Mouse (Mus musculus): Measurements from ENCODE around the gene Tead1. TPM values are rescaled to one million over a fixed set of nuclear protein-coding genes. Genes with fewer than 3 reads are reported as not detected.

Gene Tead1
- polyA plus RNA-seq, 1 experiment from 2014 or later, result 1.7 TPM

DNA sequence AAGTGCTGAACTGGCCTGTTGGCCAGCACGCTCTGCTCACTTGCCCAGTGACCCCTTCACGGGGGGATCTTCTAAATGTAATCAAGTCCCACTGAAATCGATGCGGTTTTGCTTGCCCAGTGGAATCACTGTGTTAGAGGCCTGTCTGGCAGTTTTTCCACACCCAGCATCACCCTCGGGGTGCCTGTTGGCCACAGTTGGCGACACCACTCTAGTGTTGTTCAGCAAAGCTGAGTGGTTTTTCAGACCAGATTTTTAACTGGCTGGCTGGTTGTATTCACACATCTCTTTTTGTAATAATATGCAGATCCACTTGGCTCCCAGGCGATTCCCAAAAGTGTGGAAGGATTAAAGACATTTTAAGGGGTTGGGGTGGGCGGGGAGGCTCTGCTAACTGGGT lies 161.8 kb downstream of the Tead1 start:
- no peak for ATAC-seq (ENCODE audit: low read depth)
- 49% methylated on average over 8 of the region's 8 CpGs for WGBS (ENCODE audit: insufficient replicate concordance)
- Histone ChIP-seq H3K4me1 (replicated peaks) (no peaks in the 10 kb centered on the region), H3K9me3 (replicated peaks) (peaks cover 5% of the 10 kb centered on the region), H3K27ac (no peak overlapping the region), H3K36me3 (no peaks in the 10 kb centered on the region), H3K27me3 (peaks cover 15% of the 10 kb centered on the region; the same call in 1 of the 2 replicates), H3K9ac (no peak overlapping the region), H3K4me2 (no peak overlapping the region), H3K4me3 (replicated peaks) (no peak overlapping the region)
- no peak for DNase-seq

DNA sequence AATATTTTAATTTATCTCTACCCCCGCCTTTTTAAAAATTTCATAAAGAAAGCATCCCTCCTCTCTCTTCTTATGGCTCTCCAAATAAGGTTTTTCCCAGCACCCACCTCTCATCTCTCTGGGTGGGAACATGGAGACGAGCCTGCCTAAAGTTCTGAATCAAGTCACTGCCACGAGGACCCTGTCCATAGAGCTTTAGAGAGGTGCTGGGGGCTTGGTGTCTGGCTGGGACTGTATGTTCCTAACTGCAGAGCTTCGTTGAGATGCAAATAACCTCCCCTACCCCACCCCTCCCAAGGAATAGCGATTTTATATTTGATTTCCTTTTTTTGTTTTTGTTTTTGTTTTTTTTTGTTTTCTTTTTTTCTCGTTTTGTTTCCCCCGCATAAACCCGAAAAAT lies 162.4 kb downstream of the Tead1 start:
- H3K4me2 ChIP-seq, result 0 out of 2 replicates have a peak overlapping the region, but pooled peaks have one; percentile 12
- H3K36me3 ChIP-seq, result no peaks in the 10 kb centered on the region
- no peak overlapping the region for H3K4me3 ChIP-seq (replicated peaks)
- no peak overlapping the region for H3K27ac ChIP-seq
- no peak overlapping the region for H3K9ac ChIP-seq
- ATAC-seq (ENCODE audit: low read depth) (no peak), DNase-seq (no peak)
- peaks cover 15% of the 10 kb centered on the region; the same call in 1 of the 2 replicates for H3K27me3 ChIP-seq
- WGBS (ENCODE audit: insufficient replicate concordance), result 20% methylated on average over 8 of the region's 8 CpGs
- H3K9me3 ChIP-seq (replicated peaks), result peaks cover 5% of the 10 kb centered on the region
- H3K4me1 ChIP-seq (replicated peaks), result no peaks in the 10 kb centered on the region

DNA sequence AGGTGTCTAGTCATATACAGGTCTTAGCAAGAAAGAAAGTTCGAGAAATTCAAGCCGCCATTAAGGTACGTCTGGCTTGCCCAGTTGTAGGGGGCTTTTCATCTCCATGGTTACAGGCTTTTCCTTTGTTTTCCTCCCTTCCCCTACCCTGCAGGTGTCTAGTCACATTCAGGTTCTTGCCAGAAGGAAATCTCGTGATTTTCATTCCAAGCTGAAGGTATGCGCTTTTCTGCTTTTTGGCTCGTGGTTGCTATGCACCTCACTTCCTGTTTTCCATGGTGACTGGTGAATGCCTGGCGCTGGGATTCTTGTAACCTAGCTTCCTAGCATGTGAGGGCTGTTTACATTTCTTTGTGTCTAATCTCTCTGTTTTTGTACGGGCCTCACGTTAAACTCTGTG lies 162.8 kb downstream of the Tead1 start:
- 21% methylated on average over 9 of the region's 9 CpGs for WGBS (ENCODE audit: insufficient replicate concordance)
- Histone ChIP-seq H3K4me2 (0 out of 2 replicates have a peak overlapping the region, but pooled peaks have one; percentile 12), H3K4me3 (replicated peaks) (no peak overlapping the region), H3K9me3 (replicated peaks) (peaks cover 5% of the 10 kb centered on the region), H3K27me3 (peaks cover 15% of the 10 kb centered on the region; the same call in 1 of the 2 replicates), H3K27ac (no peak overlapping the region), H3K36me3 (no peaks in the 10 kb centered on the region), H3K9ac (no peak overlapping the region), H3K4me1 (replicated peaks) (no peaks in the 10 kb centered on the region)
- no peak for DNase-seq
- ATAC-seq (ENCODE audit: low read depth), result no peak

DNA sequence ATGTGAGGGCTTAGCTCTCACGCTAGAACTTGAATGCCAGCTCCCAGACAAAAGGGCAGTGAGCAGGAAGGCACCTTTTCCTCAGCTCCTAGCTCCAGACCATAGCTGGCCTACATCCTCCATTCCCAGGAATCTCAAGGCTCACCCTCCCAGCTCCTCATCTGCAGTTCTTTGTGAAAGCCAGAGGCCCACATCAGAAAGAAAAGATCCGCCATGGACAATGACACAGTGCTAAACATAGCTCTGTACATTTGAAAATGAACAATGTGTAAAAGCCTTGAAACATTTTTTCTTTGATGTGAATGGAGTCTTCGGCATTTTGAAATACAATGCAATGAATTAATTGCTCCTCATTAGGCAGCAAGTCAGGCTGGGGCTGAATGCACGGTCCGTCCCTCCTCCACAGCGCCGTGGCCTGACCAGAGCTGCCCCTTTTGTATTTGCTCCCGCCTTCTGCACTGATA lies 172.2 kb downstream of the Tead1 start:
- Histone ChIP-seq H3K9me3 (replicated peaks) (no peaks in the 10 kb centered on the region), H3K9ac (no peak overlapping the region), H3K27me3 (no peaks in the 10 kb centered on the region; the same call in 1 of the 2 replicates), H3K4me3 (replicated peaks) (no peak overlapping the region), H3K36me3 (no peaks in the 10 kb centered on the region), H3K4me1 (replicated peaks) (peaks cover 3% of the 10 kb centered on the region), H3K4me2 (no peak overlapping the region), H3K27ac (no peak overlapping the region)
- 52% methylated on average over 8 of the region's 8 CpGs for WGBS (ENCODE audit: insufficient replicate concordance)
- ATAC-seq (ENCODE audit: low read depth), result no peak
- no peak for DNase-seq

DNA sequence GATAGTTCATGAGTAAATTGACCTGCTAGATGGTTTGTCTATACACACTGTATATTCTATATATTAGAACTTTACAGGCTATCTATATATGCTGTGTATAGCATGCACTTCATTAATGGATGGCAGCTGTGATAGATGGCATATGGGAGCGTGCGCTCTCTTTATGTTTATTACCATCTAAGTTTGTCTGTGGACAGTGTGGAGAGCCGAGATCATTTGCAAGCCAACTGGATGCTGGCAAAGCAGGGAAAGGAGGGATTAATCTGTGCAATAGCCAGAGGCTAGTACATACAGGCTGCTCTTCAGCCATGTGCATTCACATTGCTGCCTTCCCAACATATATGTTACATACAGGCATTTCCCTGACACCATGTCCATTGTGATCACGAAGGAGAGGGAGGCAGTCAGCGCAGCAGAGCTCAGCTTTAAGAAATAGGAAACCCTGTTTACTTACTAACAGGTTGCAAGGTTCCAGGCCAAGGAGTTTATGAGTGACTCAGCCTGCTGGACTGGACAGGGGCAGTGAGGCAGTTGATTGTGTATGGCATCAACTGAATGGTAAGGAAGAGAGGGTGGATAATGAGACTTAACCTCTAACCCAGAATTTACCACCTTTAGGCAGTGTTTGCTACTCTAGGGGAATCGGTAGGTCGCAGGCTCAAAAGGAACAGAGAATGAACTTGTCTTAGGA lies 173.2 kb downstream of the Tead1 start:
- ATAC-seq (ENCODE audit: low read depth), result no peak
- H3K4me2 ChIP-seq, result no peak overlapping the region
- DNase-seq, result no peak
- H3K9me3 ChIP-seq (replicated peaks), result no peaks in the 10 kb centered on the region
- peaks cover 4% of the 10 kb centered on the region; the same call in 1 of the 2 replicates for H3K27me3 ChIP-seq
- H3K27ac ChIP-seq, result no peak overlapping the region
- H3K4me3 ChIP-seq (replicated peaks), result no peak overlapping the region
- WGBS (ENCODE audit: insufficient replicate concordance), result 67% methylated on average over 7 of the region's 7 CpGs
- H3K4me1 ChIP-seq (replicated peaks), result peaks cover 3% of the 10 kb centered on the region
- H3K9ac ChIP-seq, result no peak overlapping the region
- H3K36me3 ChIP-seq, result no peaks in the 10 kb centered on the region

DNA sequence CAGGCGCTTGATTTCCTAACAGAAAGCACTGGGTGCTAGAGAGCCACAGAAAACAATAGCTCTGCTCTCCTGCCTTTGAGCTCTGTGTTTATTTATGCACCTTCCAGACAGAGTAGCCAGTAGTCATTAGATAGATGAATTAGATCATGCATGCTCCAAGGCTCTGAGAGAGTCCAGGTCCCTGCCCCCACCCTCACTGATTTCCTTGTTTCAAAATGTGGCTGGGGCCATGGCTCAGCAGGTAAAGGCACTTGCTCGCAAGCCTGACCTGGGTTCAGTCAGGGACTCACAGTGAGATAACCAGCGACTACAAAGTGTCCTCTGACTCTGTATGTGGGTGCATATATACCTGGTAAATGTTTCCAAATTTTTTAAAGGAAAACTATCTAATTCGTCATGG lies 174.7 kb downstream of the Tead1 start:
- DNase-seq (no peak), ATAC-seq (ENCODE audit: low read depth) (no peak)
- H3K4me2 ChIP-seq, result no peak overlapping the region
- WGBS (ENCODE audit: insufficient replicate concordance), result 43% methylated on average over 4 of the region's 4 CpGs
- no peaks in the 10 kb centered on the region for H3K36me3 ChIP-seq
- no peak overlapping the region for H3K4me3 ChIP-seq (replicated peaks)
- peaks cover 10% of the 10 kb centered on the region; the same call in 1 of the 2 replicates for H3K27me3 ChIP-seq
- no peak overlapping the region for H3K27ac ChIP-seq
- H3K9me3 ChIP-seq (replicated peaks), result no peaks in the 10 kb centered on the region
- peaks cover 3% of the 10 kb centered on the region for H3K4me1 ChIP-seq (replicated peaks)
- H3K9ac ChIP-seq, result no peak overlapping the region

DNA sequence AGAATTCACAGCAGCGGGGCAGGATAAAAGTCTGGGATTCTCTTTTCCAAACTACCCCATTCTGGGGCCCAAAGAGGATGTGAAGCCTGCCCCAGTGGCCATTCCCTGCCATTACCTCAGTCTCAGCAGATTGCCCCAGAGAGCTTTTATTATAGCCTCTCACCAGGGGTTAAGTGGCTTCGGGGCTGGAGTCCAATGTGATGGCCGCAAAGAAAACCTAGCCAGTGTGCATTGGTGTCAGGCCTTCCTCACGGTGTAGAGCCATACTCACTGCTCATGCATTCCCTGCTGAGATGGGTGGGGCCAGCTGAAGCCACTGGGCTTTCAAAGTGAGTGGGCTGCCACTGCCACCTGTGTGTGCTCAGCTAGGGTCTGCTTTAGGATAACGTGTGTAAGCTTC lies 175.4 kb downstream of the Tead1 start:
- no peaks in the 10 kb centered on the region for H3K36me3 ChIP-seq
- H3K27ac ChIP-seq, result no peak overlapping the region
- H3K9ac ChIP-seq, result no peak overlapping the region
- peaks cover 3% of the 10 kb centered on the region for H3K4me1 ChIP-seq (replicated peaks)
- H3K4me3 ChIP-seq (replicated peaks), result no peak overlapping the region
- no peaks in the 10 kb centered on the region for H3K9me3 ChIP-seq (replicated peaks)
- DNase-seq (no peak), ATAC-seq (ENCODE audit: low read depth) (no peak)
- 45% methylated on average over 5 of the region's 5 CpGs for WGBS (ENCODE audit: insufficient replicate concordance)
- peaks cover 10% of the 10 kb centered on the region; the same call in 1 of the 2 replicates for H3K27me3 ChIP-seq
- H3K4me2 ChIP-seq, result no peak overlapping the region

DNA sequence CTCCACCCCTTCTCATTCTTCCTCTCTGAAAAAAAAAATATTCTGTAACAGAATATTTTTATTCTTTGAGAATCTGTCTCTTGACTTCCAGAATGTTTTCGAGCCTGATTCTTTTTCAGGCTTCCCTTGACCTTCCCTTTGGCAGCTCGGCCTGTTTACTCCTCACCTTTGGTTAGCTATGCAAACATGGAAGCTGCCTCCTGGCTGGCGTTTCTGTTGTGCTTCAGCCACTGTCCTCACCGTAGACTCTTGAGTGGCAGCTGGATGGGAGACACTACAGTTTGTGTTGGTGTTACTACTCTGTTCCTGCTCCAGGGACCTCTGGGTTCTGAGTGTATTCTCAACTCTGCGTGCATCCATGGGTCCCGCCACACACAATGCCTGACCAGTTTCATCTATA lies 176.3 kb downstream of the Tead1 start:
- ATAC-seq (ENCODE audit: low read depth) (no peak), DNase-seq (no peak)
- H3K27me3 ChIP-seq, result peaks cover 10% of the 10 kb centered on the region; the same call in 1 of the 2 replicates
- H3K4me2 ChIP-seq, result no peak overlapping the region
- no peak overlapping the region for H3K4me3 ChIP-seq (replicated peaks)
- H3K4me1 ChIP-seq (replicated peaks), result peaks cover 3% of the 10 kb centered on the region
- H3K9ac ChIP-seq, result no peak overlapping the region
- H3K27ac ChIP-seq, result no peak overlapping the region
- H3K9me3 ChIP-seq (replicated peaks), result no peaks in the 10 kb centered on the region
- WGBS (ENCODE audit: insufficient replicate concordance), result 59% methylated on average over 6 of the region's 6 CpGs
- no peaks in the 10 kb centered on the region for H3K36me3 ChIP-seq

DNA sequence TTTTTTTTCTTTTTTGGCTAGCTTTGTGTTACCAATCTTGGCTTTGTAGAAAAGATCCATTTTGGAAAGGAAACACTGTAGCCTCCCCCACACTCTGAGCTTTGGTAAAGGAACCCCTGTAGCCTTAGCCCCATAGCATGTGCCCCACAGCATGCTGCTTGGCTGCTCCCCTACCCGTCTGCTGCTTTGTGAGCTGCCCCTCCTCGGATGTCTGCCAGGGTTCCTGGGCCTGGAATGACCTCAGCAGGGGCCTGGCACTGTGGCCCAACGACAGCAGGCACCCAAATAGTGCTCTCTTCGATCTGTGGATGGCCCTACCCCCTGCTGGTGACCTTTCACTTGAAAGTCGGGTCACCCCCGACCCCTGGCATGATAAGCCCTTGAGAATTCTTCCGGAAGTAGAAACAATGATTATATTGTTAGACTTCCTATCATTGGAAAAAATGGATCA lies 177.0 kb downstream of the Tead1 start:
- H3K4me3 ChIP-seq (replicated peaks), result no peak overlapping the region
- H3K9ac ChIP-seq, result no peak overlapping the region
- no peak overlapping the region for H3K27ac ChIP-seq
- H3K9me3 ChIP-seq (replicated peaks), result no peaks in the 10 kb centered on the region
- DNase-seq (no peak), ATAC-seq (ENCODE audit: low read depth) (no peak)
- H3K27me3 ChIP-seq, result peaks cover 10% of the 10 kb centered on the region; the same call in 1 of the 2 replicates
- H3K4me2 ChIP-seq, result no peak overlapping the region
- 40% methylated on average over 7 of the region's 7 CpGs for WGBS (ENCODE audit: insufficient replicate concordance)
- no peaks in the 10 kb centered on the region for H3K36me3 ChIP-seq
- peaks cover 3% of the 10 kb centered on the region for H3K4me1 ChIP-seq (replicated peaks)

DNA sequence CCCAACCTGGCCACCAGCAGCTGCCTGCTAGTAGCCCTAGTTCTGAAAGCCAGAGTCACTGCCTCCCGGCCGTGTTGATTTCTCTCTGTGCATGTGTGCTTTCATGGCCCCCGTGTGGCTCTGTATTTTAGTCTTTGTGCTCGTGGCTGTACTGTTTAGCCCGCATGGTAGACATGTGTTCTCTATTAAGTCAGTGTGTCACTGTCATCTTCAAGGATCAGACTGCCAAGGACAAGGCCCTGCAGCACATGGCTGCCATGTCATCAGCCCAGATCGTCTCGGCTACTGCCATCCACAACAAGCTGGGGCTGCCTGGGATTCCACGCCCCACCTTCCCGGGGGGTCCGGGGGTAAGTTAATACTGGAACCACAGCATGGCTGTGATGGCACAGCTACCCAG lies 177.5 kb downstream of the Tead1 start:
- H3K4me1 ChIP-seq (replicated peaks), result peaks cover 3% of the 10 kb centered on the region; the same call in 1 of the 2 replicates
- no peak overlapping the region for H3K9ac ChIP-seq
- H3K27me3 ChIP-seq, result peaks cover 14% of the 10 kb centered on the region; the same call in 1 of the 2 replicates
- no peaks in the 10 kb centered on the region for H3K9me3 ChIP-seq (replicated peaks)
- H3K27ac ChIP-seq, result no peak overlapping the region
- WGBS (ENCODE audit: insufficient replicate concordance), result 78% methylated on average over 10 of the region's 10 CpGs
- DNase-seq, result no peak
- H3K4me3 ChIP-seq (replicated peaks), result no peak overlapping the region
- H3K36me3 ChIP-seq, result no peaks in the 10 kb centered on the region
- ATAC-seq (ENCODE audit: low read depth), result no peak
- H3K4me2 ChIP-seq, result no peak overlapping the region

DNA sequence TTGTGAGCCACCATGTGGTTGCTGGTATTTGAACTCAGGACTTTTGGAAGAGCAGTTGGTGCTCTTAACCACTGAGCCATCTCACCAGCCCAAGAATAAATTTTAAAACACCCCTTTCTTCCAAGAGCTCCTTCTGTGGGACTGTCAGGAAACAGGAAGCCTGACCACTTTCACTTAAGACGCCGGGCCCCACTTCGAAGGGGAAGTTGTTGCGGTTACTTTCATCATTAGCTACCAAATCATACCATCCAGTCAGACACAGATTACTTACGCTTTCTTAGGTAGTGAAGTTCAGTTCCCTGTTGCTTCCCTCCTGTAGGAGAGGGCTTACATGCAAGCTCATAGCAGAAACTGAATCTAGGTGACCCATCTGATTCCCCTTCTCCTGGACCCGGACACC lies 180.8 kb downstream of the Tead1 start:
- Histone ChIP-seq H3K4me2 (no peak overlapping the region), H3K27me3 (peaks cover 20% of the 10 kb centered on the region), H3K27ac (no peak overlapping the region), H3K4me1 (replicated peaks) (peaks cover 3% of the 10 kb centered on the region; the same call in 1 of the 2 replicates), H3K9me3 (replicated peaks) (no peaks in the 10 kb centered on the region), H3K36me3 (no peaks in the 10 kb centered on the region), H3K4me3 (replicated peaks) (no peak overlapping the region), H3K9ac (no peak overlapping the region)
- DNase-seq, result no peak
- WGBS (ENCODE audit: insufficient replicate concordance), result 16% methylated on average over 6 of the region's 6 CpGs
- no peak for ATAC-seq (ENCODE audit: low read depth)

DNA sequence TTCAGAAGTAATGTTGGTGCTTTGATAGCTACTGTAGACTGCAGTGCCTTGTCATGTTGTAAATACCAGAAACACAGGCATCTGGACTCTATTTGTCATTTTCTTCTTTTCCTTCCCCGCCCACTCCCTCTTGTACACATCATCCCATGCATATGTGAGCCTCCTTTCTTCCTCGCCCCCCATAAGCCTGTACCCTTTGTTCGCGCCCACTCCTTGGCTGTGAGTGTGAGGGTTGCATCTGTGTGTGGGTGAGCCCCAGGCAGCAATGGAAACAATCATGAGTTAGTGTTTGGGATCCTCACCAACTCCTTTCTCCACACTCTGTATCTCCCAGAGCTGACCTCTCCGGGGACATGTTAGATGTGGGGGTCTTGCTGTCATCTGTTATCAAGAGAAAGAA lies 183.0 kb downstream of the Tead1 start:
- Histone ChIP-seq H3K27ac (no peak overlapping the region), H3K36me3 (no peaks in the 10 kb centered on the region), H3K4me2 (no peak overlapping the region), H3K9me3 (replicated peaks) (no peaks in the 10 kb centered on the region), H3K27me3 (peaks cover 17% of the 10 kb centered on the region), H3K9ac (no peak overlapping the region), H3K4me1 (replicated peaks) (no peaks in the 10 kb centered on the region), H3K4me3 (replicated peaks) (no peak overlapping the region)
- DNase-seq, result no peak
- WGBS (ENCODE audit: insufficient replicate concordance), result 69% methylated on average over 5 of the region's 5 CpGs
- no peak for ATAC-seq (ENCODE audit: low read depth)

Measured in liver, embryonic 13.5 days (tissue).